Mouse (Mus musculus) erythroblast, embryonic 14.5 days (primary cell): ENCODE measurements around the gene Ube2q1. TPM values are rescaled to one million over a fixed set of nuclear protein-coding genes. Genes with fewer than 3 reads are reported as not detected.

Source experiments
- H3K27me3 ChIP-seq: 2 replicates; pipeline ENCODE4 v1.6.1; 2012; ENCODE audit warnings: inconsistent platforms; ENCODE audit not compliant: control insufficient read depth
- H3K36me3 ChIP-seq: 2 replicates; pipeline ENCODE4 v1.6.1; 2012; ENCODE audit warnings: mild to moderate bottlenecking, inconsistent platforms; ENCODE audit not compliant: control insufficient read depth
- H3K4me1 ChIP-seq: 2 replicates; pipeline ENCODE4 v1.6.1; 2012; ENCODE audit warnings: inconsistent platforms; ENCODE audit not compliant: control insufficient read depth
- H3K4me3 ChIP-seq: replicated peaks from 2 replicates; pipeline ENCODE3; 2012; ENCODE audit warnings: moderate library complexity, mild to moderate bottlenecking, inconsistent platforms
- H3K9me3 ChIP-seq: 2 replicates; pipeline ENCODE4 v1.6.1; 2012; ENCODE audit warnings: low read length, inconsistent platforms, mixed read lengths; ENCODE audit not compliant: control insufficient read depth
- GATA1 ChIP-seq: IDR thresholded peaks from 2 replicates; pipeline ENCODE4 v1.6.1; 2012; ENCODE audit warnings: low read length, inconsistent platforms, mixed read lengths
- TAL1 ChIP-seq: IDR thresholded peaks from 3 replicates; pipeline ENCODE4 v1.6.1; 2012; ENCODE audit warnings: low read length, inconsistent platforms, mixed read lengths
- polyA plus RNA-seq: library from polyadenylated mRNA; stranded (reverse); fragments of >175 nt; gene quantifications from 2 replicates; pipeline ENCODE4 v1.2.3, GENCODE M21; 2012

The Ube2q1 gene
- polyA plus RNA-seq, 1 experiment = 0.69 TPM

DNA sequence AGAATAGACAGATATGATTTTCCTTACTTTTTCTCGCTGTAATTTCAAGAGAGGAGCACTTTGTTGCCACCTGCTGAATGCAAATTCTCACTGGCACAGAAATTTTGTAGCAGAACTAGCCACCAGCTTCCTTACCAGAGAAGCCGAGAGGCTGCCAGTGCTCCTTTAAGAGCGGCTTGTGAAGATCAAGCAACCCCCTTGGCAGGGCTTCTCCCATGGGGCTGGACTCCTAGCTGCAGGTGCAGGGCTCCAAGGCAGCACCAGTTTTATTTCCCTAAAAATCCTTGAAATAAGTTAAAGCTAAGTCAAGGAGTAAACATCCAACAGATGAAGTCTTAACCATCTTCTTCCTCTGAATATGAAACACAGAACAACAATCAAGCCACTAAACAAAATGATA lies 38.8 kb downstream of the Ube2q1 start:
- Histone ChIP-seq H3K36me3 (no peaks in the 10 kb centered on the region; the same call in 1 of the 2 replicates), H3K4me1 (peaks cover 29% of the 10 kb centered on the region), H3K4me3 (no peak overlapping the region), H3K27me3 (peaks cover 31% of the 10 kb centered on the region), H3K9me3 (no peaks in the 10 kb centered on the region)
- no peak for TF ChIP-seq GATA1
- no peak for TF ChIP-seq TAL1

GRCm38 (mm10) chr3:89814051-89814450 lies 40.6 kb downstream of the Ube2q1 start:
- H3K9me3 ChIP-seq = no peaks in the 10 kb centered on the region
- H3K27me3 ChIP-seq = peaks cover 39% of the 10 kb centered on the region
- H3K36me3 ChIP-seq = no peaks in the 10 kb centered on the region; the same call in 1 of the 2 replicates
- TF ChIP-seq GATA1 (no peak), TAL1 (no peak)
- peaks cover 13% of the 10 kb centered on the region for H3K4me1 ChIP-seq
- H3K4me3 ChIP-seq = no peak overlapping the region

GRCm38 (mm10) chr3:89817056-89817455 lies 43.6 kb downstream of the Ube2q1 start:
- Histone ChIP-seq H3K9me3 (no peaks in the 10 kb centered on the region), H3K4me1 (peaks cover 31% of the 10 kb centered on the region), H3K27me3 (peaks cover 44% of the 10 kb centered on the region), H3K4me3 (no peak overlapping the region), H3K36me3 (no peaks in the 10 kb centered on the region)
- no peak for TF ChIP-seq TAL1
- TF ChIP-seq GATA1 = no peak

- H3K4me3 ChIP-seq = no peak overlapping the region
- peaks cover 34% of the 10 kb centered on the region for H3K27me3 ChIP-seq
Measured at GRCm38 (mm10) chr3:89818605-89819004, 45.2 kb downstream of the Ube2q1 start.

GRCm38 (mm10) chr3:89819897-89820296 lies 46.5 kb downstream of the Ube2q1 start:
- Histone ChIP-seq H3K4me3 (peak overlapping the region; percentile 31), H3K27me3 (peaks cover 30% of the 10 kb centered on the region), H3K36me3 (no peaks in the 10 kb centered on the region), H3K4me1 (peaks cover 36% of the 10 kb centered on the region), H3K9me3 (no peaks in the 10 kb centered on the region)
- no peak for TF ChIP-seq TAL1
- no peak for TF ChIP-seq GATA1

More at GRCm38 (mm10) chr3:89818605-89819004, 45.2 kb downstream of the Ube2q1 start:
- H3K9me3 ChIP-seq = no peaks in the 10 kb centered on the region
- TF ChIP-seq TAL1 = no peak
- no peak for TF ChIP-seq GATA1
- H3K4me1 ChIP-seq = peaks cover 36% of the 10 kb centered on the region
- no peaks in the 10 kb centered on the region for H3K36me3 ChIP-seq

GRCm38 (mm10) chr3:89820311-89821095 lies 47.1 kb downstream of the Ube2q1 start:
- TF ChIP-seq TAL1 (no peak), GATA1 (no peak)
- H3K27me3 ChIP-seq = peaks cover 30% of the 10 kb centered on the region
- peak overlapping the region; percentile 11 for H3K4me3 ChIP-seq
- H3K36me3 ChIP-seq = no peaks in the 10 kb centered on the region
- H3K4me1 ChIP-seq = peaks cover 36% of the 10 kb centered on the region
- H3K9me3 ChIP-seq = no peaks in the 10 kb centered on the region

DNA sequence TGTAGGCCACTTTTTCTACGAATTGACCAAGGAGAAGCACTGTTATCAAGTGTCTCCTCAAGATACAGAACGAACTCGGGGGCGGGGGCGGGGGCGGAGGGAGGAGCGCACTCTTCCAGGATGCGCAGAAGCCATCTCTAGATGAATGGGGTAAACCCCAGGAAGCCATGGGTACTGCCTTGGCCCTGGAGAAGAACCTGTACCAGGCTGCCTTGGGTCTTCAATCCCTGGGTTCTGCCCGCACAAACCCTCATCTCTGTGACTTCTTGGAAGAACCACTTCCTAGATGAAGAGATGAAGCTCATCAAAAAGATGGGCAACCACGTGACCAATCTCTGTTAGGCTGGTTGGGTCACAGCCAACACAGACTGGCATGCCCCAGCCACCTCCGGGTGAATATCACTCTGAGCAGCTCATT lies 47.7 kb downstream of the Ube2q1 start:
- Histone ChIP-seq H3K36me3 (no peaks in the 10 kb centered on the region), H3K4me3 (peak overlapping the region; percentile 20), H3K4me1 (peaks cover 36% of the 10 kb centered on the region), H3K9me3 (no peaks in the 10 kb centered on the region), H3K27me3 (peaks cover 25% of the 10 kb centered on the region)
- TF ChIP-seq TAL1 = no peak
- no peak for TF ChIP-seq GATA1

- TF ChIP-seq TAL1 (no peak), GATA1 (no peak)
- Histone ChIP-seq H3K27me3 (peaks cover 20% of the 10 kb centered on the region), H3K9me3 (no peaks in the 10 kb centered on the region), H3K36me3 (no peaks in the 10 kb centered on the region), H3K4me3 (no peak overlapping the region), H3K4me1 (peaks cover 36% of the 10 kb centered on the region)
Measured at GRCm38 (mm10) chr3:89821548-89822480, 48.4 kb downstream of the Ube2q1 start.

DNA sequence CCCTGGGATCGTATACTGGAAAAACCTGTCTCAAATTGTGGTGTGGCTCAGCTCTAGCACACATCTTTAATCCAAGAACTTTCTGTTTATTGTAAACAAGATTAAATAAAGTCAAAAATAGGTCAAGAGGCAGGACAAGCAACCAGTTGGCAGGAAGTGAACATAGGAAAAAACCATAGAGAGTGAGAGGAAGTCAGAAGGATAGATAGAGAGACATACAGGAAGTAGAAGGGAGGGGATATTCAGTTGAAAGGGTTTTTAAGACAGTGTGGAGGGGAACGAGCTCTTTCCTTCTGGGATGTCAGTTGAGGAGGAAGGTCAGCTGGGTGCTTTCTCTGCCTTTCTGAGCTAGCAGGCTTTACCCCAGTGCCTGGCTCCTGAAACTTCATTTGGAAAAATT lies 50.2 kb downstream of the Ube2q1 start:
- Histone ChIP-seq H3K9me3 (peaks cover 2% of the 10 kb centered on the region; the same call in 1 of the 2 replicates), H3K27me3 (peaks cover 18% of the 10 kb centered on the region), H3K36me3 (no peaks in the 10 kb centered on the region), H3K4me1 (peaks cover 34% of the 10 kb centered on the region), H3K4me3 (no peak overlapping the region)
- TF ChIP-seq TAL1 (no peak), GATA1 (no peak)
